Mouse (Mus musculus): Measurements from ENCODE around the gene Bptf.

DNA sequence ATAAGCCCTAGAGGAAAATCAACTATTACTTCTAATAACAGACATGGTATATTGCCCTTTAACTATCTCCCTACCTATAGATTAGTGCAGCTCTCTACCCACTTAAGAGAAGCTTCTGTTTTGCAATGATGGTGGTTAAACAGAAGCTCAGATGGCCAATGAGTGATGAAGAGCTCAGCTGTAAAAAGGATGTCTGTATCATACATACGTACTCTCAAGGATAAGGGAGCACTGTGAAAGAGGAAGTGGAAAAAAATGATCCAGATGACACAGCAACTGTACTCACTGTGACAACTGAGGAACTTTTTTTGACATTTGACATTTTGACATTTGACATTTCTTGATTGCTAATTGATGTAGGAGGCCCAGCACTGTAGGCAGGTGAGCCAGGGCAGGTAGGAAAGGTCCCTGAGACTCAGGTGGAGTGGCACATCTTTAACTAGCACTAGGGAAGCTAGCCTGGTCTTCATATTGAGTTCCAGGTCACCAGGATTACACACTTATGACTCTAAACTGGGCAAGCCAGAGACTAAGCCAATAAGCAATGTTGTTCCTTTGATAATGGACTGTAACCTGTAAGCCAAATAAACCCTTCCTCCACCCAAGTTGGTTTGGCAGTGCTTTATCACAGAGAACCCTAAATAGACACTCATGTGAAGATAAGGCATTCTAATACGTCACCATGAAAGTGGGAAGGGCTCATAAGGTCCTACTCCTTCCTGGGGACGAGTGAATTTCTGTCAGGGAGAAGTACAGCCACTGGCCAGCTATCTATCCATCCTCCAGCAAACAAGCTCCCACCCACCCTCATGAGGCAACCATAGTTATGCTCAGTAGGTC, 137.5 kb downstream of the Bptf start:
- TF ChIP-seq CTCF (IDR thresholded peaks at IDR 0.05; ENCODE audit: insufficient read depth, low read depth, low read length) (no peak), POLR2A (IDR thresholded peaks at IDR 0.05; ENCODE audit: insufficient read depth, low read depth, low read length) (no peak)

Measured in olfactory bulb, adult 2 months (tissue).